Mouse (Mus musculus): ENCODE results near the gene Amh. TPM values are rescaled to one million over a fixed set of nuclear protein-coding genes. Genes with fewer than 3 reads are reported as not detected.

Amh gene
- total RNA-seq (2021) (under 1 TPM; 0.18 TPM), polyA plus RNA-seq (2012; rRNA removed) (0.15 and 0.25 TPM in 2 replicates)
- long read RNA-seq: 0 reads

- H3K36me3 ChIP-seq (ENCODE audit: control insufficient read depth, insufficient read depth, low read length): no peaks in the 10 kb centered on the region
These were observed at the start of gene Amh for GRCm38 (mm10) chr10:80804916-80805315. TSS of gene Amh (plus strand) at chr10:80805243.

GRCm38 (mm10) chr10:80755291-80756015 is 49.6 kb upstream of the Amh start:
- Histone ChIP-seq H3K27me3 (ENCODE audit: control insufficient read depth, insufficient read depth, low read length) (no peaks in the 10 kb centered on the region), H3K79me2 (replicated peaks; ENCODE audit: control insufficient read depth, insufficient read depth, low read length) (peaks cover 10% of the 10 kb centered on the region), H3K36me3 (ENCODE audit: control insufficient read depth, insufficient read depth, low read length) (no peaks in the 10 kb centered on the region; the same call in 1 of the 2 replicates), H3K9ac (ENCODE audit: low read depth, low read length) (peak overlapping the region; percentile 93), H3K4me1 (ENCODE audit: control insufficient read depth, insufficient read depth, low read length) (peaks cover 32% of the 10 kb centered on the region), H3K4me3 (peak overlapping the region; percentile 80), H3K27ac (peak overlapping the region; percentile 98)
- intact Hi-C loops (cut with DNase I): no loop called here
- DNase-seq: no peak
- TF ChIP-seq EP300 (IDR thresholded peaks at IDR 0.05; ENCODE audit: insufficient read depth, low read depth, low read length): no peak
- TF ChIP-seq CTCF (IDR thresholded peaks at IDR 0.05): no peak
- TF ChIP-seq POLR2A (IDR thresholded peaks at IDR 0.05; ENCODE audit: insufficient read depth, low read depth, low read length): no peak
- WGBS: under 1% methylated on average over 75 of the region's 75 CpGs

More at GRCm38 (mm10) chr10:80804916-80805315, at the start of gene Amh:
- no peak within 1 kb of the TSS for H3K9ac ChIP-seq (ENCODE audit: low read depth, low read length)
- no peaks in the 10 kb centered on the region for H3K27me3 ChIP-seq (ENCODE audit: control insufficient read depth, insufficient read depth, low read length)
- H3K4me3 ChIP-seq: no peak within 1 kb of the TSS
- 65% methylated on average over 6 of the region's 6 CpGs for WGBS
- TF ChIP-seq EP300 (IDR thresholded peaks at IDR 0.05; ENCODE audit: insufficient read depth, low read depth, low read length) (no peak), POLR2A (IDR thresholded peaks at IDR 0.05; ENCODE audit: insufficient read depth, low read depth, low read length) (no peak), CTCF (IDR thresholded peaks at IDR 0.05) (no peak)
- intact Hi-C loops (cut with DNase I): no loop called here
- DNase-seq: no peak
- H3K4me1 ChIP-seq (ENCODE audit: control insufficient read depth, insufficient read depth, low read length): peaks cover 3% of the 10 kb centered on the region
- H3K79me2 ChIP-seq (replicated peaks; ENCODE audit: control insufficient read depth, insufficient read depth, low read length): peaks cover 1% of the 10 kb centered on the region; the same call in 1 of the 2 replicates
- H3K27ac ChIP-seq: no peak within 1 kb of the TSS

GRCm38 (mm10) chr10:80756099-80756498 is 48.9 kb upstream of the Amh start:
- H3K4me1 ChIP-seq (ENCODE audit: control insufficient read depth, insufficient read depth, low read length): peaks cover 35% of the 10 kb centered on the region
- H3K36me3 ChIP-seq (ENCODE audit: control insufficient read depth, insufficient read depth, low read length): no peaks in the 10 kb centered on the region; the same call in 1 of the 2 replicates
- peak in 1 of 2 experiments; percentile 25 for DNase-seq
- WGBS: 6% methylated on average over 3 of the region's 3 CpGs
- TF ChIP-seq EP300 (IDR thresholded peaks at IDR 0.05; ENCODE audit: insufficient read depth, low read depth, low read length) (no peak), CTCF (IDR thresholded peaks at IDR 0.05) (peak; percentile 44)
- H3K27ac ChIP-seq: peak overlapping the region; percentile 98
- peaks cover 14% of the 10 kb centered on the region for H3K79me2 ChIP-seq (replicated peaks; ENCODE audit: control insufficient read depth, insufficient read depth, low read length)
- intact Hi-C loops (cut with DNase I): no loop called here
- H3K4me3 ChIP-seq: peak overlapping the region; percentile 80
- peak overlapping the region; percentile 93 for H3K9ac ChIP-seq (ENCODE audit: low read depth, low read length)
- no peaks in the 10 kb centered on the region for H3K27me3 ChIP-seq (ENCODE audit: control insufficient read depth, insufficient read depth, low read length)

GRCm38 (mm10) chr10:80756509-80756908 is 48.5 kb upstream of the Amh start:
- peak overlapping the region; percentile 80 for H3K4me3 ChIP-seq
- DNase-seq: no peak
- H3K9ac ChIP-seq (ENCODE audit: low read depth, low read length): peak overlapping the region; percentile 93
- WGBS: 27% methylated on average over 2 of the region's 2 CpGs
- no peaks in the 10 kb centered on the region; the same call in 1 of the 2 replicates for H3K36me3 ChIP-seq (ENCODE audit: control insufficient read depth, insufficient read depth, low read length)
- intact Hi-C loops (cut with DNase I): no loop called here
- TF ChIP-seq CTCF (IDR thresholded peaks at IDR 0.05): no peak
- no peak for TF ChIP-seq POLR2A (IDR thresholded peaks at IDR 0.05; ENCODE audit: insufficient read depth, low read depth, low read length)
- TF ChIP-seq EP300 (IDR thresholded peaks at IDR 0.05; ENCODE audit: insufficient read depth, low read depth, low read length): no peak
- H3K27ac ChIP-seq: peak overlapping the region; percentile 98
- peaks cover 34% of the 10 kb centered on the region for H3K4me1 ChIP-seq (ENCODE audit: control insufficient read depth, insufficient read depth, low read length)
- no peaks in the 10 kb centered on the region for H3K27me3 ChIP-seq (ENCODE audit: control insufficient read depth, insufficient read depth, low read length)
- peaks cover 14% of the 10 kb centered on the region for H3K79me2 ChIP-seq (replicated peaks; ENCODE audit: control insufficient read depth, insufficient read depth, low read length)

- no peaks in the 10 kb centered on the region for H3K27me3 ChIP-seq (ENCODE audit: control insufficient read depth, insufficient read depth, low read length)
- peak overlapping the region; percentile 98 for H3K27ac ChIP-seq
- no peaks in the 10 kb centered on the region; the same call in 1 of the 2 replicates for H3K36me3 ChIP-seq (ENCODE audit: control insufficient read depth, insufficient read depth, low read length)
- H3K79me2 ChIP-seq (replicated peaks; ENCODE audit: control insufficient read depth, insufficient read depth, low read length): peaks cover 14% of the 10 kb centered on the region
- TF ChIP-seq CTCF (IDR thresholded peaks at IDR 0.05) (no peak), POLR2A (IDR thresholded peaks at IDR 0.05; ENCODE audit: insufficient read depth, low read depth, low read length) (no peak), EP300 (IDR thresholded peaks at IDR 0.05; ENCODE audit: insufficient read depth, low read depth, low read length) (no peak)
- intact Hi-C loops (cut with DNase I): no loop called here
- H3K4me1 ChIP-seq (ENCODE audit: control insufficient read depth, insufficient read depth, low read length): peaks cover 35% of the 10 kb centered on the region
- WGBS: 20% methylated on average over 4 of the region's 4 CpGs
- DNase-seq: no peak
- no peak overlapping the region for H3K4me3 ChIP-seq
- peak overlapping the region; percentile 12; the same call in 1 of the 2 replicates for H3K9ac ChIP-seq (ENCODE audit: low read depth, low read length)
These were observed 48.1 kb upstream of the Amh start for GRCm38 (mm10) chr10:80756967-80757366.

- WGBS: 15% methylated on average over 5 of the region's 5 CpGs
- Histone ChIP-seq H3K36me3 (ENCODE audit: control insufficient read depth, insufficient read depth, low read length) (no peaks in the 10 kb centered on the region), H3K4me1 (ENCODE audit: control insufficient read depth, insufficient read depth, low read length) (peaks cover 32% of the 10 kb centered on the region), H3K27me3 (ENCODE audit: control insufficient read depth, insufficient read depth, low read length) (no peaks in the 10 kb centered on the region), H3K4me3 (no peak overlapping the region), H3K9ac (ENCODE audit: low read depth, low read length) (peak overlapping the region; percentile 11; the same call in 1 of the 2 replicates), H3K79me2 (replicated peaks; ENCODE audit: control insufficient read depth, insufficient read depth, low read length) (peaks cover 14% of the 10 kb centered on the region), H3K27ac (peak overlapping the region; percentile 98)
- peak; percentile 82 to 90 for DNase-seq
- TF ChIP-seq EP300 (IDR thresholded peaks at IDR 0.05; ENCODE audit: insufficient read depth, low read depth, low read length): peak; percentile 97
- TF ChIP-seq POLR2A (IDR thresholded peaks at IDR 0.05; ENCODE audit: insufficient read depth, low read depth, low read length): peak; percentile 18; the same call in 1 of the 2 replicates
- peak; percentile 82 for TF ChIP-seq CTCF (IDR thresholded peaks at IDR 0.05)
- intact Hi-C loops (cut with DNase I): no loop called here
These were observed 47.3 kb upstream of the Amh start for GRCm38 (mm10) chr10:80757717-80758116.
